Mouse (Mus musculus) heart, postnatal 0 days (tissue): Measurements from ENCODE around the gene Tasp1.

ENCODE experiments used
- CTCF ChIP-seq: IDR thresholded peaks from 2 replicates; pipeline ENCODE4 v1.5.1; 2016; ENCODE audit warnings: antibody characterized with exemption, control low read depth, low read depth
- EP300 ChIP-seq: IDR thresholded peaks from 2 replicates; pipeline ENCODE4 v1.6.1; 2016; ENCODE audit warnings: antibody characterized with exemption, low read depth

- TF ChIP-seq CTCF (no peak), EP300 (no peak)
Measured at GRCm38 (mm10) chr2:139906441-139907157, 160.0 kb downstream of the Tasp1 start.
